Mouse (Mus musculus) erythroblast, adult 5-6 weeks (primary cell): Measurements from ENCODE around the gene Pgm5. TPM values are rescaled to one million over a fixed set of nuclear protein-coding genes. Genes with fewer than 3 reads are reported as not detected.
A peak's percentile ranks its signal among the peaks of the same experiment; 100 is the strongest.

Source experiments
- ATAC-seq: replicated peaks from 2 replicates; pipeline ENCODE4 v1.8.0; 2016; ENCODE audit warnings: moderate number of reproducible peaks, mild to moderate bottlenecking, moderate TSS enrichment, inconsistent platforms; ENCODE audit not compliant: poor library complexity, low FRiP score, severe bottlenecking
- total RNA-seq, 2 experiments: library from RNA; stranded (forward) in 1 of 2; stranded (reverse) in 1 of 2; fragments of 150-400 nt in 1 of 2; fragments of 200-764, 138-1000 nt in 1 of 2; gene quantifications; 2 replicates each; pipeline versions ENCODE4 v1.2.3 to v1.2.4; 2015 to 2017; ENCODE audit warnings: low replicate concordance in 2 of 2

Pgm5 gene
- total RNA-seq, 2 experiments from 2014 or later = not detected

GRCm38 (mm10) chr19:24673762-24674161 is 187.9 kb downstream of the Pgm5 start, which contains the start of gene Tmem252:
Gene Tmem252, plus strand, starts transcription at chr19:24674008.
- ATAC-seq = no peak

DNA sequence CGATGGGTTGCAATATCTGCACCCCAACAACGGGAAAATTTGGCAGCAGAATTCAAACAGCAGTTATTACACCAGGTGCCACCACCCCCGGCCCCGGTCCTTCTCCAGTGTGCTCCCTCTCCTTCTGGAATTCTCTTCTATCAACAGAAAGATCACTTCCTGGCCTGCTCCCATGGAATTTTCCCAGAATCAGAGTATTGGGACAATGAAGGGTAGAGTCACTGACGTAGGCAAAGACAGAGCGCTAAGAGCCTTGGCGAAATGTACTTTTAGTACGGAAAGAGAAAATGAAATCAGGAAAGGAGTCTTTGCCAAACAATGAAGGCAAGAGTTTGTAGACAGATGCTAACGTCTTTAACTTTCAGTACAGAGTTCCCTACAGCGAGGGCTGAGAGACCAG is 188.3 kb downstream of the Pgm5 start:
- ATAC-seq = no peak

GRCm38 (mm10) chr19:24672366-24672960 is 189.2 kb downstream of the Pgm5 start:
- ATAC-seq = no peak

DNA sequence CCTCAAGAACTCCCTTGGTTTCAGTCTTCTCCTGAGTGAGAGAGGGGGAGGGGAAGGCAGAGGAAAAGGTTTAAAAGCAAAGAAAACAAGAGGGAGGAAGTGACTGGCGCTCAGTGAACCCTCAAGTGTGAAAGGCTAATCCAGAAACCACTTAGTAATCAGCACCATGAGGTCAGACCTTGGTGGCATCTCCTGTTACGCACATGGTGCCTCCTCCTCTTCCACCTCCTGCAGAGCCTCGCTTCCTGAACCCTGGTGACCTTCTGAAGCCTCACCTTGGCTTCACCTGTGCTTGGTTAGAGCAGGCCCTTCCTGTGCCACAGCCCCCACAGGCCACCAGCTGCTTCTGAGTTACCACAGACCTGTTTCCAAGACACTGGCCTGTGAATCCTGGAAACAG is 190.1 kb downstream of the Pgm5 start:
- ATAC-seq = no peak

DNA sequence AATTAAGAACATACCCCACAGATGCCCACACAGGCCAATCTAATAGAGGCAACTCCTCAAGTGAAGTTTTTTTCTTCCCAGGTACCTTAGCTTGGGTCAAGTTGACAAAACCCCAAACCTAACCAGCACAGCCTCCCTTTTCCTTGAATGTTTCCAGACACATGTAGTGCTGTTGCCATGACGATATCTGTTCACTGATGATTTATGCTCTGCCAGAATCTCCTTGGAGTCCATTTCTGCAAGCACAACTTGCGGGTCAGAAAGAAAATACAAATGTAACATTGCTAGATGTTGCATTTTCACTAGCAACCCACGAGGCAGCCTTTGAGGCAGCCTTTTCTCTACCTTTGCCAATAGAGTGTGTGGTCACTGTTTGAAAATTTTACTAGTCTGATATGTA is 194.1 kb downstream of the Pgm5 start:
- no peak for ATAC-seq

DNA sequence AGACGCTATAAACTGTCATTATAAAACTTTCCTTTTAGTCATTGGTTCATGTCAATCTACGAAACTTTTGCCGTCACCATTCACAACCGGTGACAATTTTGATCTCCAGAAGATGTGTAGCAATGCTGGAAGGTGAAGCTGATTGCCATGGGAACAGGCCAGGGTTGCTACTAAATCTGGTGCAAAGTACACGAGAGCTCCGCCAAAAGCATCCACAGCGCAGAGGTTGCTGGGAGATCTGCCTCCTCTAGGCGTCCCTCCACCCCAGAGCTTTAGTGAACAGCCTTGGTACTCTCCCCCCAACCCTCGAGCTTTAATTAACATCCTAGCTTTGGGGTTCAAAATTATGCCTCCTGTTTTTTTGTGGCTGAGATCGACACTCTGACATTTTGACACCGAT is 195.9 kb downstream of the Pgm5 start:
- no peak for ATAC-seq

DNA sequence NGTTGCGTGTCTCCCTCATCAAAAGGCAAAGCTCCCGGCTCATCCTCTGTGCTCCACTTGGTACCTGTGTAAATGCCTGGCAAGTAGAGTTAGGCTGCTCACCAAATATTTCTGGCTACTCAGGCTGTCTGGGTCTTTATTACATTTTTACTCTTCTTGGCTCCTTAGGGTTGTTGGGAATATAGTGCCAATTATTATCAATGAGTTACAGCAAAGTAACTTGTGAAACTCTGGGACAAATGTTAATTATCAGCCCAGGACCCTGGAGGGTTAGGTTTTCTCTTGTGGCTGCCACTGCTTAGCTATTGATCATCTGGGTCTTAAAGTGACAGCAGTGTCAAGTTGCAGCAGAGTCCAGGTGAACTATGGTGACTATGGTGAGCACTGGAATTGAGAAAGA is 199.3 kb downstream of the Pgm5 start:
- ATAC-seq = no peak

DNA sequence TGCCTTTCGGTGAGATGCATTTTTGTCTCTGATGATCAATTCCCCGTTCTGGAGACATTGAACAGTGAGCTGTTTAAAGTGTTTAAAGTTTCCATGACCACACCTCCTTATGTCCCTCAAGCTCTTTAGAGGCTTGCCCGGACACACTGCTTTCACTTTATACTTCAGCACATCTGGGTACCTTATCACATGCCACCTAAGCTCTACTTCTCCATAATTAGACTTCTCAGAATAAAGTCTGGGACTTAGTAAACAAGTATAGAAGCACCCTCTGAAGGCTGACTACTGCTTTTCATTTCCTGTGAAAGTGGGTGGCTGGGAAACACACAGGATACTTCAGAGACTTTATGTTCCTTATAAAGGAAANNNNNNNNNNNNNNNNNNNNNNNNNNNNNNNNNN is 204.7 kb downstream of the Pgm5 start:
- no peak for ATAC-seq

GRCm38 (mm10) chr19:24653230-24653799 is 208.3 kb downstream of the Pgm5 start:
- no peak for ATAC-seq

GRCm38 (mm10) chr19:24652342-24653019 is 209.2 kb downstream of the Pgm5 start:
- ATAC-seq = no peak

DNA sequence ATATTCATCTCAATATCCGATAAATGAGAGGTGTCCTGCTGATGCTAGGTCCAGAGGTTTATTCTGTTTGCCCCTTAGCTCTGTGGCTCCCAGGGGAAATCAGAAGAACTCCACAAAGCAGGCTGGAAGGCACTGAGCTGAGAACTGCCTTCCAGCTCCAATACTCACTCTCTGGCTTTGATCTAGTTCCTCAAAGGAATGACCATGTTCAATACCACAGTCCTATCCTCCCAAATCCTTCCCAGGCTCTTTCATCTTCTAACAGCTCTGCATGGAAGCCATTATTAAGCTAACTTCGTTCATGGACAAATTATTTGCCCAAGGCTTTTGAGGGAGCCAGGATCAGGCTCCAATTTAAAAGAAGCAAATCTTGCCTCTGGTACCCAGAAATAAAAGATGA is 210.1 kb downstream of the Pgm5 start:
- no peak for ATAC-seq

DNA sequence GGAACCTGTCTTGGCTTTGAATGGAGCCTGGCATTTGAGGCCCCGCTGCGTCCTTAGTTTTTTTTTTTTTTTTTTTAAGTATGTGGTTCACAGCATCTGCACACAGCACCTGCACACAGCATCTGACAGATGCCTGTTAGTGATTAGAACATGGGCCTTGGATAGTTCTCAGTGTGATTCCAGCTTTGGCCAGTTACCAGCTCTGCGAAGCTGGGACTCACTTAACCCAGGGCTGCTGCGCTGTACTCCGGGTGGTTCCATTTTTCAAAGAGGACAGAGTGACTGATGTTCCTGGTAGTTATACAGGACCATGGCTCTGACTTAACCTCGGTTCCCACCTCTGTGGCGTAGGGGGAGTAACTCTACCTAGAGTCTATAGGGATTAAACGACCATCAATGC is 211.2 kb downstream of the Pgm5 start:
- no peak for ATAC-seq

DNA sequence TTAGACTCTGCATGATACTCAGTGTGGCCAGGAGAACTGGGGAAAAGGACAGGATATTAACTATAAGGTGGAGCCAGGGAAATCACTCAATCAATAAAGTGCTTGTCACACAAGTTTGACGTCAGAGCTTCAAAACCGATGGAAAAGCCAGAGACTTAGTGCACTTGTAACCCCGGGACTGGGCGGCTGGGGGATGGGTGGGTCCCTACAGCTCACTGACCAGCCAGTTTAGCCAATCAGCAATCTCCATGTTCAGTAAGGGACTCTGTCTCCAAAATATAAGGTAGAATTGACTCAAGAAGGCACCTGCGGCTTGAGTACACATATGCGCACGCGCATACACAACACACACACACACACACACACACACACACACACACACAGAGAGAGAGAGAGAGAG is 213.6 kb downstream of the Pgm5 start:
- no peak; the same call in 1 of the 2 replicates for ATAC-seq

DNA sequence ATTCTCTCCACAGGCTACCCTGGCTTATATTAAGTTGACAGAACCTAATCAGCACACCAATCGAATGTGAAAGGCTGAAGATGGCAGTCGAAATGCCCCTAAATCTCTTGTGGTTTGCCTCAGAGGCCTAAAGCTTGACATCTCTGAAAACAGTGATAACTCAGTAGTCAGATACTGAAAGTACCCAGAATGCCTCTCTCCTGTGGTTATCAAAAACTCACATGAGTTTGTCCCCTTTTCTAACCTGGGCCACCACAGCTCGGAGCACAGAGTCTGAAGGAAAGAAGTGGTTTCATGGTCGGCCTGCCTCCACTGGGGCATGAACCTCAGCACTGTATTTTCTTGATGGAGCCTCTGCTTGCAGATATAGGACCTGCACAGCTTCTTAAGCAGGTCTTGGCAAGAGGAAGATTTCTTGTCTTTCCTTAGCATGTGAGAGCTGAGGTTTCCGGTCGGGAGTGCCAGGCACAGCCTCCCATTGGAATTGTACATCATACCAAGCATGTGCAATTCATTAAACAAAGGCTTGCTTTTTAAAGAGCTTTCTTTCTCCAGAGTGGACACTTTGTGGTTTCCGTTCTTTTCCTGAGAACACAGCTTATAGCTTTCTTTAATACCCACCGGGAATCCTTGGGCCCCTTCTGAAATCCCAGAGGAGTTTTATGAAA is 215.4 kb downstream of the Pgm5 start:
- ATAC-seq = no peak

- no peak for ATAC-seq
These were observed 216.7 kb downstream of the Pgm5 start for GRCm38 (mm10) chr19:24644971-24645370.

- no peak for ATAC-seq
These were observed 220.7 kb downstream of the Pgm5 start for GRCm38 (mm10) chr19:24640982-24641381.

DNA sequence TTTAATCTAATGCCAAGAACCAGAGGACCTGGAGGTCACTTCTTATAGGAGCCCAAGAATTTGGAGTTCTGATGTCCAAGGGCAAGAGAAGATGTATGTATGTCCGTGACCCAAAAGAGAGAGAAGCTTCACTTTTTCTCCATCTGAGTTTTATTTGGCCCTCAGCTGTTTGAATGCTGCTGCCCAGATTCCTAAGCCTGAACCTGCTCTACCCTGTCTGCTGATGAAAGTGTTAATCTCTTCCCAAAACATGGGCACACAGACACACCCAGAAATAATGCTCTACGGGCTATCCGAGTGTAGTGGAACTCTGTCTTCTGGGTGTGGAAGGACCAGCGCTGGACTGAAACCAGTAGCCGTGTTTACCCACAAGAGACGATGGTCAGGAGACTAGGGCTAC is 223.7 kb downstream of the Pgm5 start:
- ATAC-seq = no peak

DNA sequence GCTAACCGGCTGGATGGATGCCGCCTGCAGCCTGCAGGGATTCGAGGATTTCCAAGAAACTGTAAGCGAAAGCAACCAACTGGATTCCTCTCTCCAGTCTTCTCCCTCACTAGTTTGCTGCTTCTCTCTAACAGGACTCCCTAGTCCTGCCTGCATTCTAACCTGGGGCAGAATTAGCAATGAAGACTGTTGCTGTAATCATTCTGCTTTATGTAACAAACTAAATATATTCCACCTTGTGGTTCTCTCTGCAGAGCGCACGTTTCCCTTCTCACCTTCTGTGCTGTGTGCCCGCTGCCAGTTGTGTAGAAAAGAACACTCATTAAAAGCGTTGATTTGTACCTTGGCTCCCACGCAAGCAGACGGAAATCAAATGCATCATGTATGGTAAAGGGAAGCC is 225.0 kb downstream of the Pgm5 start:
- no peak for ATAC-seq

DNA sequence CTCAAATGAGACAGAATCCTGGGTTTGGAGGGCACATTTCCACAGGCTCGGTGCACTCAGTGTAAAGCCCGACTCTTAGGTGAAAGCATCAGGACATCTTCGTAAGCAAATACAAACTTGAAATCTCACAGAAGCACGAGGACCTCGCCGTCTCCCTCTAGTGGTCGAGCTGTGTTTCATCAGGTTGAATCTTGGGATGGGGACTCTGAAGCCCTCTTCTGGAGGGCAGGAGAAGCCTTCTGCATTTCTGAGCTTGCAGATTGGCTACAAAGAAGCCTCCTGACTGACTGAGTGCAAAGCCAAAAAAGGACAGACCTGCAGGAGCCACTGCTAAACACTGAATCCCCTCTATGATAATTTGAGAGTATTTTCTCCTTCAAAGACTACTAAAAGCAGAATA is 227.1 kb downstream of the Pgm5 start:
- ATAC-seq = peak; percentile 68; the same call in 1 of the 2 replicates
